Mouse (Mus musculus) CH12.LX (cell line): Measurements from ENCODE around the gene Gm10645. TPM values are rescaled to one million over a fixed set of nuclear protein-coding genes. Genes with fewer than 3 reads are reported as not detected.

Source experiments
- DNase-seq: peaks from one replicate; pipeline ENCODE4 v3.0.0-alpha.2; 2013; ENCODE audit errors: extremely low read depth
- H3K27ac ChIP-seq: 2 replicates; pipeline ENCODE4 v1.5.1; 2012; ENCODE audit warnings: low read depth, mild to moderate bottlenecking, control low read depth, moderate library complexity; ENCODE audit not compliant: insufficient read depth
- H3K27me3 ChIP-seq: replicated peaks from 2 replicates; pipeline ENCODE3; 2012; ENCODE audit warnings: inconsistent platforms
- H3K36me3 ChIP-seq, 2 experiments: replicated peaks in 1 of 2; 2 replicates each; pipeline versions ENCODE3 to v1.6.1; 2012; ENCODE audit warnings: inconsistent platforms in 1 of 2, low read length in 1 of 2, mild to moderate bottlenecking in 1 of 2, mixed read lengths in 1 of 2, moderate library complexity in 1 of 2; ENCODE audit not compliant: control insufficient read depth in 1 of 2, insufficient read depth in 1 of 2
- H3K4me1 ChIP-seq, 2 experiments: 2 replicates each; pipeline ENCODE4 v1.6.1; 2012; ENCODE audit warnings: inconsistent platforms in 1 of 2, moderate library complexity in 1 of 2; ENCODE audit not compliant: insufficient read depth in 2 of 2, control insufficient read depth in 1 of 2
- H3K4me2 ChIP-seq: 2 replicates; pipeline ENCODE4 v1.6.1; 2012; ENCODE audit warnings: low read depth, mild to moderate bottlenecking, control low read depth; ENCODE audit not compliant: poor library complexity, insufficient read depth, severe bottlenecking
- H3K4me3 ChIP-seq, 3 experiments: fragments of 150-350 bp in 1 of 3; sonication (generic) in 1 of 3; replicated peaks in 1 of 3; 2 replicates each; pipeline versions ENCODE3 to v1.5.1; 2011 to 2012; ENCODE audit warnings: low read depth in 2 of 3, low read length in 2 of 3, mild to moderate bottlenecking in 2 of 3, moderate library complexity in 2 of 3, control low read depth in 1 of 3, improper control_type of control experiment in 1 of 3, inconsistent platforms in 1 of 3, mixed read lengths in 1 of 3; ENCODE audit not compliant: poor library complexity in 1 of 3
- H3K79me2 ChIP-seq: replicated peaks from 2 replicates; pipeline ENCODE4 v1.6.1; 2012; ENCODE audit warnings: mild to moderate bottlenecking, moderate library complexity; ENCODE audit not compliant: control insufficient read depth, poor library complexity, insufficient read depth, severe bottlenecking; ENCODE audit errors: extremely low read depth
- H3K9ac ChIP-seq: 2 replicates; pipeline ENCODE4 v1.6.1; 2012; ENCODE audit warnings: low read depth, mild to moderate bottlenecking, control low read depth, moderate library complexity; ENCODE audit not compliant: insufficient read depth
- H3K9me3 ChIP-seq: replicated peaks from 2 replicates; pipeline ENCODE3; 2012; ENCODE audit warnings: low read length, inconsistent platforms, mixed read lengths
- BHLHE40 ChIP-seq: IDR thresholded peaks from 2 replicates; pipeline ENCODE4 v1.6.1; 2011; ENCODE audit warnings: mild to moderate bottlenecking, low read depth, low read length, improper control_type of control experiment
- CTCF ChIP-seq, 2 experiments: IDR thresholded peaks in 1 of 2; conservative IDR thresholded peaks in 1 of 2; 2 replicates each; pipeline ENCODE4 v1.5.1; 2011 to 2012; ENCODE audit warnings: low read depth in 2 of 2, low read length in 2 of 2, improper control_type of control experiment in 1 of 2, inconsistent platforms in 1 of 2, mild to moderate bottlenecking in 1 of 2, moderate library complexity in 1 of 2
- ELF1 ChIP-seq: IDR thresholded peaks from 2 replicates; pipeline ENCODE4 v1.6.1; 2014; ENCODE audit warnings: low read depth, mild to moderate bottlenecking, inconsistent platforms, low read length, improper control_type of control experiment
- EP300 ChIP-seq: IDR thresholded peaks from 2 replicates; pipeline ENCODE4 v1.6.1; 2011; ENCODE audit warnings: low read length, improper control_type of control experiment
- JUN ChIP-seq: IDR thresholded peaks from 2 replicates; pipeline ENCODE4 v1.6.1; 2011; ENCODE audit warnings: low read depth, mild to moderate bottlenecking, low read length, improper control_type of control experiment, moderate library complexity; ENCODE audit not compliant: insufficient read depth
- JUND ChIP-seq: conservative IDR thresholded peaks from 2 replicates; pipeline ENCODE4 v1.6.1; 2011; ENCODE audit warnings: low read depth, low read length, improper control_type of control experiment
- KAT2A ChIP-seq: IDR thresholded peaks from 2 replicates; pipeline ENCODE4 v1.6.1; 2012; ENCODE audit warnings: low read length, improper control_type of control experiment, inconsistent platforms; ENCODE audit not compliant: insufficient replicate concordance
- MAX ChIP-seq: IDR thresholded peaks from 2 replicates; pipeline ENCODE4 v1.6.1; 2011; ENCODE audit warnings: low read length, improper control_type of control experiment
- MAZ ChIP-seq: IDR thresholded peaks from 2 replicates; pipeline ENCODE4 v1.6.1; 2012; ENCODE audit warnings: low read depth, mild to moderate bottlenecking, inconsistent platforms, low read length, improper control_type of control experiment, moderate library complexity
- MEF2A ChIP-seq: IDR thresholded peaks from 2 replicates; pipeline ENCODE4 v1.6.1; 2014; ENCODE audit warnings: low read depth, mild to moderate bottlenecking, inconsistent platforms, low read length, improper control_type of control experiment, borderline replicate concordance
- MXI1 ChIP-seq: IDR thresholded peaks from 2 replicates; pipeline ENCODE4 v1.6.1; 2011; ENCODE audit warnings: mild to moderate bottlenecking, low read depth, low read length, improper control_type of control experiment
- NRF1 ChIP-seq: IDR thresholded peaks from 2 replicates; pipeline ENCODE4 v1.6.1; 2014; ENCODE audit warnings: low read depth, mild to moderate bottlenecking, inconsistent platforms, low read length, improper control_type of control experiment, moderate library complexity
- POLR2A ChIP-seq: IDR thresholded peaks from 2 replicates; pipeline ENCODE4 v1.6.1; 2011; ENCODE audit warnings: low read depth, mild to moderate bottlenecking, improper control_type of control experiment, low read length
- POLR2AphosphoS2 ChIP-seq: IDR thresholded peaks from 2 replicates; pipeline ENCODE4 v1.6.1; 2011; ENCODE audit warnings: low read depth, low read length, improper control_type of control experiment
- RCOR1 ChIP-seq: conservative IDR thresholded peaks from 2 replicates; pipeline ENCODE4 v1.6.1; 2012; ENCODE audit warnings: low read depth, mild to moderate bottlenecking, inconsistent platforms, low read length, improper control_type of control experiment
- TBP ChIP-seq: conservative IDR thresholded peaks from 2 replicates; pipeline ENCODE4 v1.6.1; 2011; ENCODE audit warnings: low read depth, low read length, improper control_type of control experiment
- UBTF ChIP-seq: IDR thresholded peaks from 2 replicates; pipeline ENCODE4 v1.6.1; 2012; ENCODE audit warnings: low read depth, mild to moderate bottlenecking, inconsistent platforms, low read length, improper control_type of control experiment, moderate library complexity
- USF1 ChIP-seq: IDR thresholded peaks from 2 replicates; pipeline ENCODE4 v1.6.1; 2014; ENCODE audit warnings: low read depth, mild to moderate bottlenecking, inconsistent platforms, low read length, improper control_type of control experiment
- ZC3H11A ChIP-seq: IDR thresholded peaks from 2 replicates; pipeline ENCODE4 v1.6.1; 2012; ENCODE audit warnings: low read depth, mild to moderate bottlenecking, inconsistent platforms, low read length, improper control_type of control experiment
- ZMIZ1 ChIP-seq: IDR thresholded peaks from 2 replicates; pipeline ENCODE4 v1.6.1; 2012; ENCODE audit warnings: low read depth, mild to moderate bottlenecking, inconsistent platforms, low read length, improper control_type of control experiment
- ZNF384 ChIP-seq: IDR thresholded peaks from 2 replicates; pipeline ENCODE4 v1.6.1; 2012; ENCODE audit warnings: low read depth, low read length, improper control_type of control experiment, inconsistent platforms
- dilution Hi-C: fragments of 300-500 bp; cut with MboI; formaldehyde crosslinking; loops from 2 replicates; pipeline ENCODE4 v1.14.3; 2020; ENCODE audit warnings: low sequenced_read_pairs; ENCODE audit not compliant: extremely low pct_unique_long_range_greater_than_20kb, extremely low pct_ligation_motif_present
- in situ Hi-C: fragments of 300-500 bp; cut with MboI; formaldehyde crosslinking; loops from 3 replicates; pipeline ENCODE4 v1.14.3; 2019; ENCODE audit warnings: low sequenced_read_pairs, low pct_ligation_motif_present, low pct_unique_long_range_greater_than_20kb, mixed read lengths
- polyA plus RNA-seq: library from polyadenylated mRNA; unstranded; fragments of >175 nt; gene quantifications from 2 replicates; pipeline ENCODE4 v1.2.1, GENCODE M21; 2012; ENCODE audit warnings: low read depth; ENCODE audit not compliant: insufficient read length
- total RNA-seq, 2 experiments: library from RNA; depleted of rRNA; stranded (reverse); fragments of 300-350 nt in 1 of 2; fragments of >200 nt in 1 of 2; gene quantifications; 2 replicates each; pipeline ENCODE4 v1.2.3; 2012 to 2014

Gene Gm10645
- total and polyA plus RNA-seq, 3 experiments, result 0.81 TPM; not detected in 2

GRCm38 (mm10) chr8:83158971-83159370 lies 7.0 kb downstream of the Gm10645 start:
- TF ChIP-seq RCOR1 (no peak), EP300 (peak; percentile 7; the same call in 1 of the 2 replicates)
- TF ChIP-seq, all 38 proteins: peak for 1
- H3K9ac ChIP-seq, result no peak overlapping the region
- dilution Hi-C loops, result no loop called here
- H3K79me2 ChIP-seq, result no peaks in the 10 kb centered on the region
- in situ Hi-C loops, result no loop called here
- peak; percentile 45 for DNase-seq
- H3K27ac ChIP-seq, result no peak overlapping the region
- no peaks in the 10 kb centered on the region for H3K9me3 ChIP-seq
- peaks cover 11 to 54% of the 10 kb centered on the region in 2 experiments for H3K4me1 ChIP-seq
- H3K4me3 ChIP-seq, result no peak overlapping the region
- no peaks in the 10 kb centered on the region for H3K27me3 ChIP-seq
- H3K36me3 ChIP-seq, result no peaks in the 10 kb centered on the region
- H3K4me2 ChIP-seq, result no peak overlapping the region

GRCm38 (mm10) chr8:83155110-83155509 lies 10.9 kb downstream of the Gm10645 start:
- peak overlapping the region; percentile 37 for H3K4me2 ChIP-seq
- no peak overlapping the region for H3K4me3 ChIP-seq
- TF ChIP-seq ZNF384, result no peak
- no peak for TF ChIP-seq ELF1
- TF ChIP-seq ZMIZ1, result no peak
- no peak for TF ChIP-seq NRF1
- TF ChIP-seq POLR2AphosphoS2, result no peak
- no peak for TF ChIP-seq MXI1
- TF ChIP-seq MAX, result no peak
- TF ChIP-seq JUND, result no peak
- TF ChIP-seq ZC3H11A, result no peak
- TF ChIP-seq MEF2A, result no peak
- TF ChIP-seq TBP, result no peak
- TF ChIP-seq POLR2A, result no peak
- TF ChIP-seq JUN, result no peak
- no peak for TF ChIP-seq BHLHE40
- no peak for TF ChIP-seq UBTF
- TF ChIP-seq CTCF (conservative IDR thresholded peaks at IDR 0.05 in 1 of 2, IDR thresholded peaks at IDR 0.05 in 1 of 2; ENCODE audit: low read depth in 2 of 2, low read length in 2 of 2), result no peak
- no peak for TF ChIP-seq KAT2A
- TF ChIP-seq USF1, result no peak
- TF ChIP-seq MAZ, result no peak
- no peak for DNase-seq
- H3K79me2 ChIP-seq, result no peaks in the 10 kb centered on the region
- H3K27ac ChIP-seq, result no peak overlapping the region
- peaks cover 12 to 69% of the 10 kb centered on the region in 2 experiments for H3K4me1 ChIP-seq
- peak overlapping the region; percentile 18; the same call in 1 of the 2 replicates for H3K9ac ChIP-seq
- H3K27me3 ChIP-seq, result no peaks in the 10 kb centered on the region
- H3K9me3 ChIP-seq, result no peaks in the 10 kb centered on the region
- H3K36me3 ChIP-seq, result no peaks in the 10 kb centered on the region
- in situ Hi-C loops, result no loop called here
- dilution Hi-C loops, result no loop called here
